Mouse (Mus musculus) right cerebral cortex, postnatal 25 days (tissue): ENCODE data around the gene Prrx1.

ENCODE experiments used
- DNase-seq: peaks from one replicate; pipeline ENCODE4 v3.0.0; 2022

The Prrx1 gene

GRCm38 (mm10) chr1:163311006-163311836 lies 2.3 kb downstream of the Prrx1 start:
- DNase-seq: no peak

GRCm38 (mm10) chr1:163310023-163310754 lies 3.3 kb downstream of the Prrx1 start:
- no peak for DNase-seq

- DNase-seq: no peak
Observed at GRCm38 (mm10) chr1:163309466-163309865, 4.0 kb downstream of the Prrx1 start.

- DNase-seq: no peak
Observed at GRCm38 (mm10) chr1:163308631-163309030, 4.9 kb downstream of the Prrx1 start.

GRCm38 (mm10) chr1:163307706-163308105 lies 5.8 kb downstream of the Prrx1 start:
- no peak for DNase-seq

- no peak for DNase-seq
Observed at GRCm38 (mm10) chr1:163305956-163306355, 7.6 kb downstream of the Prrx1 start.

GRCm38 (mm10) chr1:163304837-163305236 lies 8.7 kb downstream of the Prrx1 start:
- DNase-seq: no peak

- no peak for DNase-seq
Observed at GRCm38 (mm10) chr1:163302292-163302691, 11.2 kb downstream of the Prrx1 start.

GRCm38 (mm10) chr1:163293152-163293551 lies 20.4 kb downstream of the Prrx1 start:
- no peak for DNase-seq

- DNase-seq: no peak
Observed at GRCm38 (mm10) chr1:163291925-163292324, 21.6 kb downstream of the Prrx1 start.

GRCm38 (mm10) chr1:163289131-163289530 lies 24.4 kb downstream of the Prrx1 start:
- no peak for DNase-seq

GRCm38 (mm10) chr1:163285539-163285938 lies 28.0 kb downstream of the Prrx1 start:
- no peak for DNase-seq

GRCm38 (mm10) chr1:163285136-163285535 lies 28.4 kb downstream of the Prrx1 start:
- DNase-seq: no peak

- DNase-seq: no peak
Observed at GRCm38 (mm10) chr1:163283980-163284635, 29.4 kb downstream of the Prrx1 start.

- DNase-seq: no peak
Observed at GRCm38 (mm10) chr1:163281450-163282198, 31.9 kb downstream of the Prrx1 start.

- DNase-seq: no peak
Observed at GRCm38 (mm10) chr1:163280842-163281122, 32.7 kb downstream of the Prrx1 start.

- DNase-seq: no peak
Observed at GRCm38 (mm10) chr1:163280097-163280841, 33.2 kb downstream of the Prrx1 start.

GRCm38 (mm10) chr1:163277069-163277468 lies 36.4 kb downstream of the Prrx1 start:
- no peak for DNase-seq

- DNase-seq: no peak
Observed at GRCm38 (mm10) chr1:163274919-163275318, 38.6 kb downstream of the Prrx1 start.

GRCm38 (mm10) chr1:163273132-163273531 lies 40.4 kb downstream of the Prrx1 start:
- no peak for DNase-seq

GRCm38 (mm10) chr1:163266853-163267538 lies 46.5 kb downstream of the Prrx1 start:
- no peak for DNase-seq

GRCm38 (mm10) chr1:163257298-163257697 lies 56.2 kb downstream of the Prrx1 start:
- DNase-seq: no peak
